Mouse (Mus musculus) olfactory bulb, adult 2 months (tissue): ENCODE data around the gene Arhgap22. TPM values are rescaled to one million over a fixed set of nuclear protein-coding genes. Genes with fewer than 3 reads are reported as not detected.

Experiments used
- H3K27ac ChIP-seq: fragments of 200-500 bp; 2 replicates; pipeline ENCODE4 v1.5.1; 2012; ENCODE audit warnings: low read depth, low read length; ENCODE audit not compliant: insufficient read depth
- H3K4me1 ChIP-seq: fragments of 200-500 bp; 2 replicates; pipeline ENCODE4 v1.6.1; 2012; ENCODE audit warnings: low read length; ENCODE audit not compliant: control insufficient read depth, insufficient read depth
- H3K4me3 ChIP-seq: fragments of 200-500 bp; 2 replicates; pipeline ENCODE4 v1.5.1; 2012; ENCODE audit warnings: mild to moderate bottlenecking, low read depth, low read length, moderate library complexity; ENCODE audit not compliant: insufficient read depth
- CTCF ChIP-seq: fragments of 200-500 bp; IDR thresholded peaks from 2 replicates; pipeline ENCODE4 v1.5.1; 2012; ENCODE audit warnings: low read depth, mild to moderate bottlenecking, low read length, moderate library complexity; ENCODE audit not compliant: insufficient read depth
- POLR2A ChIP-seq: fragments of 200-500 bp; IDR thresholded peaks from 2 replicates; pipeline ENCODE4 v1.6.1; 2012; ENCODE audit warnings: mild to moderate bottlenecking, low read depth, low read length, moderate library complexity; ENCODE audit not compliant: insufficient read depth
- WGBS: fragments of 180-500 bp; shearing (Covaris S2); methylation state at CpG from one replicate; pipeline ENCODE4 v1.1.7; 2018; 5-methylcytosine and 5-hydroxymethylcytosine counted together
- polyA plus RNA-seq: library from polyadenylated mRNA; stranded (reverse); fragments of >200 nt; gene quantifications from 2 replicates; pipeline ENCODE4 v1.2.4, GENCODE M21; 2012; ENCODE audit warnings: low replicate concordance; ENCODE audit not compliant: missing spikeins, insufficient read depth, insufficient read length

Arhgap22 gene
- polyA plus RNA-seq, 1 experiment, result not detected

- no peak for TF ChIP-seq CTCF
- Histone ChIP-seq H3K4me1 (peaks cover 33% of the 10 kb centered on the region), H3K27ac (peak overlapping the region; percentile 88), H3K4me3 (no peak overlapping the region)
- 92% methylated on average over 3 of the region's 3 CpGs for WGBS
These were observed 17.5 kb downstream of the Arhgap22 start for GRCm38 (mm10) chr14:33231311-33231710.

- WGBS, result 58% methylated on average over 5 of the region's 5 CpGs
- TF ChIP-seq CTCF (no peak), POLR2A (no peak)
- H3K4me3 ChIP-seq, result no peak overlapping the region
- peak overlapping the region; percentile 88; the same call in 1 of the 2 replicates for H3K27ac ChIP-seq
- H3K4me1 ChIP-seq, result peaks cover 35% of the 10 kb centered on the region
These were observed 18.2 kb downstream of the Arhgap22 start for GRCm38 (mm10) chr14:33232048-33232447.

- no peak overlapping the region for H3K27ac ChIP-seq
- H3K4me3 ChIP-seq, result no peak overlapping the region
- WGBS, result 87% methylated on average over 6 of the region's 6 CpGs
- no peak for TF ChIP-seq CTCF
- TF ChIP-seq POLR2A, result no peak
- H3K4me1 ChIP-seq, result peaks cover 28% of the 10 kb centered on the region
These were observed 21.8 kb downstream of the Arhgap22 start for GRCm38 (mm10) chr14:33235661-33236060.

- WGBS, result 83% methylated on average over 2 of the region's 2 CpGs
- no peak for TF ChIP-seq CTCF
- no peak for TF ChIP-seq POLR2A
- peaks cover 9% of the 10 kb centered on the region for H3K4me1 ChIP-seq
- H3K27ac ChIP-seq, result no peak overlapping the region
- no peak overlapping the region for H3K4me3 ChIP-seq
These were observed 26.6 kb downstream of the Arhgap22 start for GRCm38 (mm10) chr14:33240400-33240799.

- no peak overlapping the region for H3K27ac ChIP-seq
- WGBS, result 60% methylated on average over 2 of the region's 2 CpGs
These were observed 29.4 kb downstream of the Arhgap22 start for GRCm38 (mm10) chr14:33243261-33243660.

GRCm38 (mm10) chr14:33244519-33244918 is 30.7 kb downstream of the Arhgap22 start:
- H3K4me3 ChIP-seq, result no peak overlapping the region
- TF ChIP-seq POLR2A, result no peak
- no peak for TF ChIP-seq CTCF
- H3K4me1 ChIP-seq, result peaks cover 25% of the 10 kb centered on the region
- 54% methylated on average over 3 of the region's 3 CpGs for WGBS
- no peak overlapping the region for H3K27ac ChIP-seq

More at GRCm38 (mm10) chr14:33243261-33243660, 29.4 kb downstream of the Arhgap22 start:
- Histone ChIP-seq H3K4me1 (peaks cover 20% of the 10 kb centered on the region), H3K4me3 (no peak overlapping the region)
- no peak for TF ChIP-seq POLR2A
- TF ChIP-seq CTCF, result no peak

GRCm38 (mm10) chr14:33244946-33245345 is 31.1 kb downstream of the Arhgap22 start:
- TF ChIP-seq POLR2A (no peak), CTCF (no peak)
- Histone ChIP-seq H3K4me1 (peaks cover 27% of the 10 kb centered on the region), H3K4me3 (no peak overlapping the region), H3K27ac (no peak overlapping the region)
- 72% methylated on average over 2 of the region's 2 CpGs for WGBS

GRCm38 (mm10) chr14:33246476-33246875 is 32.6 kb downstream of the Arhgap22 start:
- 61% methylated on average over 8 of the region's 8 CpGs for WGBS
- H3K4me1 ChIP-seq, result peaks cover 40% of the 10 kb centered on the region
- no peak overlapping the region for H3K27ac ChIP-seq
- no peak overlapping the region for H3K4me3 ChIP-seq
- no peak for TF ChIP-seq POLR2A
- peak; percentile 7; the same call in 1 of the 2 replicates for TF ChIP-seq CTCF

GRCm38 (mm10) chr14:33247623-33248022 is 33.8 kb downstream of the Arhgap22 start:
- Histone ChIP-seq H3K4me1 (peaks cover 42% of the 10 kb centered on the region), H3K27ac (no peak overlapping the region; the same call in 1 of the 2 replicates), H3K4me3 (no peak overlapping the region)
- 32% methylated on average over 11 of the region's 11 CpGs for WGBS
- no peak for TF ChIP-seq CTCF
- no peak for TF ChIP-seq POLR2A

GRCm38 (mm10) chr14:33248741-33249140 is 34.9 kb downstream of the Arhgap22 start:
- 92% methylated on average over 5 of the region's 5 CpGs for WGBS
- no peak for TF ChIP-seq CTCF
- TF ChIP-seq POLR2A, result no peak
- Histone ChIP-seq H3K27ac (no peak overlapping the region), H3K4me3 (no peak overlapping the region), H3K4me1 (peaks cover 39% of the 10 kb centered on the region)
